8 mouse cellular contexts compared by ENCODE assay signal in the genomic region with DNA sequence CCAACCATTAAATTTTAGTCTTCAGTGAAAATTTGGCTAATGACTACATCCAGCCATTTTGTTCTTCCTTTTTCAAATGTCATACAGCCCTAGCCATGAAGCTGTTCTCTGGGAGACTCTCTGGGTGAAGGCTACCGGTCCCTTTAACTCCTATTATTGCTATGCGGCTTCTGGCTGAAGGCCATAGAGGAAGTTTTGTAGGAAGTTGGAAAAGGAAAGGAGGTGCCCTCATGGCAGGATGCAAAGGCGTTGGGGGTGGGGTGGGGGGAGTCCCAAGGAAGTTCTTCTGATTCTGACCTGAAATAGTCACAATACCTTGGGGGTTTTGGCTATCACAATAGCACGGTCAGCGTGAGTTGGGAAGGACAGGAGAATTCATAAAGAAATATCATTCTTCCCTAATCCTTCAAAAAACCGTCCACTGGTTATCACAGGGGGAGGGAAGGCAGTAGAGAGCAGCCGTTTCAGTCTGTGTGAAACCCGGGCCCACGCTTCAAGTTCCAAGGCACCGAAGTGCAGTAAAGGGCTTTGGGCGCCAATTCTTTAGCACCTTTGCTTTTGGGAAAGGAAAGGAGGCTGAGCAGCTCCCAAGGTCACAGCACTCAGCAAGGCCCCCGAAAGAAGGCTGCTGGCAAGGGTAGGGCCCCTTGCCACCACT. TPM values are rescaled to one million over a fixed set of nuclear protein-coding genes. Genes with fewer than 3 reads are reported as not detected.
DNase-seq lines count a peak whose midpoint lies in the region; ATAC-seq and TF ChIP-seq lines count a peak whose summit lies in the region.

No protein-coding gene starts in this region.

- TF ChIP-seq EP300 in lung, postnatal 0 days (IDR thresholded peaks at IDR 0.05) = peak; percentile 91

- no peak overlapping the region for H3K9ac ChIP-seq in intestine, embryonic 14.5 days (ENCODE audit: low read length)
- no peak overlapping the region for H3K9ac ChIP-seq in intestine, embryonic 15.5 days
- no peak overlapping the region for H3K9ac ChIP-seq in lung, postnatal 0 days (replicated peaks; ENCODE audit: low read depth)

- H3K27ac ChIP-seq in intestine, embryonic 14.5 days (ENCODE audit: low read depth) = peak overlapping the region; percentile 7; the same call in 1 of the 2 replicates
- no peak overlapping the region for H3K27ac ChIP-seq in intestine, embryonic 15.5 days
- H3K27ac ChIP-seq in lung, postnatal 0 days (ENCODE audit: low read length) = peak overlapping the region; percentile 83

- WGBS in intestine, embryonic 14.5 days = 80% methylated on average over 12 of the region's 12 CpGs
- 80% methylated on average over 12 of the region's 12 CpGs for WGBS in intestine, embryonic 15.5 days
- 59% methylated on average over 12 of the region's 12 CpGs for WGBS in lung, postnatal 0 days

- H3K36me3 ChIP-seq in intestine, embryonic 14.5 days (ENCODE audit: control insufficient read depth, insufficient read depth, low read length) = peaks cover 47% of the 10 kb centered on the region
- peaks cover 5% of the 10 kb centered on the region; the same call in 1 of the 2 replicates for H3K36me3 ChIP-seq in intestine, embryonic 15.5 days
- H3K36me3 ChIP-seq in lung, postnatal 0 days (ENCODE audit: insufficient read depth, low read length) = peaks cover 21% of the 10 kb centered on the region; the same call in 1 of the 2 replicates

- no peak for TF ChIP-seq CTCF in lung, postnatal 0 days (IDR thresholded peaks at IDR 0.05)

- no peak for ATAC-seq in intestine, embryonic 14.5 days (replicated peaks; ENCODE audit: low FRiP score, low TSS enrichment, low read depth)
- ATAC-seq in intestine, embryonic 15.5 days = no peak
- ATAC-seq in lung, postnatal 0 days = peak; percentile 89

- H3K4me1 ChIP-seq in intestine, embryonic 14.5 days (replicated peaks; ENCODE audit: control insufficient read depth, insufficient read depth, low read length) = no peaks in the 10 kb centered on the region
- H3K4me1 ChIP-seq in intestine, embryonic 15.5 days (replicated peaks) = no peaks in the 10 kb centered on the region
- H3K4me1 ChIP-seq in lung, postnatal 0 days (ENCODE audit: insufficient read depth, low read depth, low read length) = 0 out of 2 replicates have a peak, but pooled peaks cover 3% of the 10 kb centered on the region

- DNase-seq in intestine, embryonic 14.5 days (ENCODE audit: low spot score) = no peak
- peak; percentile 85 for DNase-seq in heart, adult 8-10 months (ENCODE audit: low spot score)
- peak; percentile 62 to 74 for DNase-seq in kidney, adult 8-10 months
- DNase-seq in lung, postnatal 0 days (ENCODE audit: low spot score) = peak; percentile 70
- DNase-seq in cerebellum, postnatal 25 days = no peak
- DNase-seq in cerebellum, adult 9-11 months = no peak
- DNase-seq in right cerebral cortex, postnatal 4 days = no peak

- no peak overlapping the region for H3K4me3 ChIP-seq in intestine, embryonic 14.5 days (ENCODE audit: low read depth, low read length)
- H3K4me3 ChIP-seq in intestine, embryonic 15.5 days (replicated peaks) = no peak overlapping the region
- H3K4me3 ChIP-seq in lung, postnatal 0 days (ENCODE audit: low read depth, low read length) = no peak overlapping the region

- H3K4me2 ChIP-seq in intestine, embryonic 14.5 days (ENCODE audit: low read length) = no peak overlapping the region
- no peak overlapping the region for H3K4me2 ChIP-seq in intestine, embryonic 15.5 days (replicated peaks)
- no peak overlapping the region for H3K4me2 ChIP-seq in lung, postnatal 0 days (replicated peaks; ENCODE audit: low read depth, low read length)

- no peaks in the 10 kb centered on the region for H3K9me3 ChIP-seq in intestine, embryonic 14.5 days (ENCODE audit: control insufficient read depth, low read length)
- no peaks in the 10 kb centered on the region for H3K9me3 ChIP-seq in intestine, embryonic 15.5 days
- no peaks in the 10 kb centered on the region for H3K9me3 ChIP-seq in lung, postnatal 0 days (ENCODE audit: low read length)

- H3K27me3 ChIP-seq in intestine, embryonic 14.5 days (replicated peaks; ENCODE audit: control insufficient read depth, insufficient read depth, low read length) = no peaks in the 10 kb centered on the region
- no peaks in the 10 kb centered on the region for H3K27me3 ChIP-seq in intestine, embryonic 15.5 days (replicated peaks)
- H3K27me3 ChIP-seq in lung, postnatal 0 days (replicated peaks; ENCODE audit: insufficient read depth, low read length) = no peaks in the 10 kb centered on the region

RNA-seq across cellular contexts. Expression of a gene that starts 14.8 kb away (rescaled TPM):
- 33.9 and 37.8 TPM in 2 replicates for polyA plus RNA-seq in intestine, embryonic 14.5 days (2014; fragmentation: Nextera tagmentation; extraction: Ambion mirVana)
- 33.1 and 35.1 TPM in 2 replicates for polyA plus RNA-seq in intestine, embryonic 15.5 days (2015; fragmentation: Nextera tagmentation; extraction: Ambion mirVana)
- total RNA-seq in heart, adult 8-10 months (2022) = 10 to 100 TPM; 16.5 to 20.8 (median 17.1) TPM
- polyA plus RNA-seq in lung, postnatal 0 days (2015; fragmentation: Nextera tagmentation; extraction: Ambion mirVana) = 21.3 and 21.7 TPM in 2 replicates

RNA-seq across cellular contexts. Expression of a gene that starts 33.1 kb away (rescaled TPM):
- polyA plus RNA-seq in intestine, embryonic 14.5 days (2014; fragmentation: Nextera tagmentation; extraction: Ambion mirVana) = 42.5 and 50.0 TPM in 2 replicates
- polyA plus RNA-seq in intestine, embryonic 15.5 days (2015; fragmentation: Nextera tagmentation; extraction: Ambion mirVana) = 28.0 and 28.1 TPM in 2 replicates
- under 1 TPM in 3 of 4 experiments, not detected in 1; 0.60 to 0.98 (median 0.78) TPM for total RNA-seq in heart, adult 8-10 months (2022)
- polyA plus RNA-seq in lung, postnatal 0 days (2015; fragmentation: Nextera tagmentation; extraction: Ambion mirVana) = 0.53 and 0.76 TPM in 2 replicates

Comparison
In these comparisons a context has a peak if more than half of its experiments do, and no peak if none do; other contexts are left out.
1. DNase-seq: peak in heart, adult 8-10 months (single experiment), kidney, adult 8-10 months (2 of 2) and lung, postnatal 0 days (single experiment); none in intestine, embryonic 14.5 days (single experiment), cerebellum, postnatal 25 days (0 of 2), cerebellum, adult 9-11 months (single experiment) and right cerebral cortex, postnatal 4 days (single experiment).
2. RNA of a gene that starts 33.1 kb away (polyA plus RNA-seq): 42.5 to 50.0 TPM in intestine, embryonic 14.5 days and 28.0 to 28.1 TPM in intestine, embryonic 15.5 days; 0.53 to 0.76 TPM in lung, postnatal 0 days; every median in the first group is over 10 times any median in the second.